Mouse (Mus musculus) limb, embryonic 14.5 days (tissue): ENCODE measurements around the gene Xrcc6. TPM values are rescaled to one million over a fixed set of nuclear protein-coding genes. Genes with fewer than 3 reads are reported as not detected.

Experiments
- ATAC-seq: fragments of 200-750 bp; cut with Nextera tagmentation; 2 replicates; pipeline ENCODE4 v1.8.0; 2017; ENCODE audit warnings: low read depth, moderate number of reproducible peaks, moderate TSS enrichment; ENCODE audit not compliant: low FRiP score
- DNase-seq: peaks from one replicate; pipeline ENCODE4 v3.0.0-alpha.2; 2015; ENCODE audit warnings: low spot score
- H3K27ac ChIP-seq: fragments of 300-500 bp; sonication (generic); replicated peaks from 2 replicates; pipeline ENCODE4 v1.5.1; 2014; ENCODE audit warnings: low read depth, mild to moderate bottlenecking, low read length, moderate library complexity, mixed read lengths
- H3K27me3 ChIP-seq: fragments of 300-500 bp; sonication (generic); 2 replicates; pipeline ENCODE4 v1.6.1; 2014; ENCODE audit warnings: low read length, mixed read lengths; ENCODE audit not compliant: control insufficient read depth, insufficient read depth
- H3K36me3 ChIP-seq: fragments of 300-500 bp; sonication (generic); 2 replicates; pipeline ENCODE4 v1.6.1; 2014; ENCODE audit warnings: mild to moderate bottlenecking, low read length, moderate library complexity, mixed read lengths; ENCODE audit not compliant: control insufficient read depth, insufficient read depth
- H3K4me1 ChIP-seq: fragments of 300-500 bp; sonication (generic); 2 replicates; pipeline ENCODE4 v1.6.1; 2014; ENCODE audit warnings: antibody characterized with exemption, low read length, mixed read lengths; ENCODE audit not compliant: control insufficient read depth, insufficient read depth
- H3K4me2 ChIP-seq: fragments of 300-500 bp; sonication (generic); replicated peaks from 2 replicates; pipeline ENCODE4 v1.6.1; 2014; ENCODE audit warnings: low read depth, mild to moderate bottlenecking, low read length, moderate library complexity; ENCODE audit not compliant: severe bottlenecking
- H3K4me3 ChIP-seq: fragments of 300-500 bp; sonication (generic); replicated peaks from 2 replicates; pipeline ENCODE4 v1.5.1; 2014; ENCODE audit warnings: low read length
- H3K9ac ChIP-seq: fragments of 300-500 bp; sonication (generic); 2 replicates; pipeline ENCODE4 v1.6.1; 2014; ENCODE audit warnings: mild to moderate bottlenecking, low read depth, low read length, moderate library complexity; ENCODE audit not compliant: severe bottlenecking
- H3K9me3 ChIP-seq: fragments of 300-500 bp; sonication (generic); 2 replicates; pipeline ENCODE4 v1.6.1; 2016; ENCODE audit warnings: low read length; ENCODE audit not compliant: control insufficient read depth
- POLR2A ChIP-seq: fragments of 200-500 bp; IDR thresholded peaks from 2 replicates; pipeline ENCODE4 v1.8.0; 2012; ENCODE audit warnings: inconsistent platforms, mild to moderate bottlenecking, moderate library complexity, borderline replicate concordance; ENCODE audit not compliant: insufficient read depth, insufficient read length; ENCODE audit errors: extremely low read depth
- WGBS: fragments of 180-500 bp; shearing (Covaris S2); extraction: QIAGEN DNeasy Blood & Tissue Kit; methylation state at CpG from one replicate; pipeline ENCODE4 v1.1.7; 2014; 5-methylcytosine and 5-hydroxymethylcytosine counted together
- polyA plus RNA-seq, 2 experiments: library from polyadenylated mRNA; depleted of rRNA in 1 of 2; stranded (reverse) in 1 of 2; unstranded in 1 of 2; fragments of >200 nt; fragmentation: Nextera tagmentation in 1 of 2; extraction: Ambion mirVana in 1 of 2; gene quantifications; 2 replicates each; pipeline versions ENCODE4 v1.2.1 to v1.2.3; 2012 to 2014

Xrcc6 gene
- polyA plus RNA-seq, 2 experiments: 37.2 to 71.8 TPM

GRCm38 (mm10) chr15:81980321-81980720 is 7.3 kb upstream of the Xrcc6 start, which contains the start of gene 1700029P11Rik:
1700029P11Rik (plus strand) TSS chr15:81980540.
- Histone ChIP-seq H3K4me1 (no peaks in the 10 kb centered on the region), H3K27me3 (no peaks in the 10 kb centered on the region), H3K9me3 (no peaks in the 10 kb centered on the region), H3K36me3 (no peaks in the 10 kb centered on the region), H3K4me3 (no peak within 1 kb of the TSS), H3K9ac (no peak within 1 kb of the TSS), H3K27ac (no peak within 1 kb of the TSS), H3K4me2 (no peak within 1 kb of the TSS)
- DNase-seq (no peak), ATAC-seq (no peak)
- no peak for TF ChIP-seq POLR2A
- WGBS: 97% methylated on average over 23 of the region's 23 CpGs

- Histone ChIP-seq H3K36me3 (no peaks in the 10 kb centered on the region), H3K4me2 (no peak overlapping the region), H3K9me3 (no peaks in the 10 kb centered on the region), H3K4me3 (no peak overlapping the region), H3K4me1 (no peaks in the 10 kb centered on the region), H3K27ac (no peak overlapping the region), H3K27me3 (no peaks in the 10 kb centered on the region), H3K9ac (no peak overlapping the region)
- whole genome bisulfite sequencing: 47% methylated on average over 1 of the region's 1 CpGs
- no peak for TF ChIP-seq POLR2A
- no peak for ATAC-seq
- no peak for DNase-seq
Measured at GRCm38 (mm10) chr15:81982173-81982572, 5.5 kb upstream of the Xrcc6 start.

- 56% methylated on average over 2 of the region's 2 CpGs for WGBS
- H3K27me3 ChIP-seq: no peaks in the 10 kb centered on the region
- no peak for TF ChIP-seq POLR2A
- no peaks in the 10 kb centered on the region for H3K36me3 ChIP-seq
- no peak overlapping the region for H3K27ac ChIP-seq
- no peak overlapping the region for H3K9ac ChIP-seq
- H3K4me1 ChIP-seq: no peaks in the 10 kb centered on the region
- no peak overlapping the region for H3K4me2 ChIP-seq
- no peak for DNase-seq
- no peak for ATAC-seq
- no peak overlapping the region for H3K4me3 ChIP-seq
- no peaks in the 10 kb centered on the region for H3K9me3 ChIP-seq
Measured at GRCm38 (mm10) chr15:81985267-81986161, 2.1 kb upstream of the Xrcc6 start.

GRCm38 (mm10) chr15:81989371-81990062 is 1.9 kb downstream of the Xrcc6 start:
- Histone ChIP-seq H3K4me2 (no peak overlapping the region), H3K27me3 (no peaks in the 10 kb centered on the region), H3K4me1 (no peaks in the 10 kb centered on the region), H3K36me3 (peaks cover 14% of the 10 kb centered on the region), H3K9me3 (no peaks in the 10 kb centered on the region), H3K27ac (no peak overlapping the region), H3K4me3 (no peak overlapping the region), H3K9ac (no peak overlapping the region)
- ATAC-seq (peak; percentile 82), DNase-seq (peak; percentile 92)
- TF ChIP-seq POLR2A: no peak
- 51% methylated on average over 11 of the region's 11 CpGs for WGBS

GRCm38 (mm10) chr15:81990549-81990948 is 2.9 kb downstream of the Xrcc6 start:
- DNase-seq: no peak

More at GRCm38 (mm10) chr15:81990549-81990948, 2.9 kb downstream of the Xrcc6 start:
- no peak overlapping the region for H3K4me2 ChIP-seq
- no peaks in the 10 kb centered on the region for H3K27me3 ChIP-seq
- no peaks in the 10 kb centered on the region for H3K4me1 ChIP-seq
- peaks cover 24% of the 10 kb centered on the region for H3K36me3 ChIP-seq
- no peak for ATAC-seq
- no peak overlapping the region for H3K9ac ChIP-seq
- H3K27ac ChIP-seq: no peak overlapping the region
- H3K9me3 ChIP-seq: no peaks in the 10 kb centered on the region
- WGBS: 54% methylated on average over 7 of the region's 7 CpGs
- TF ChIP-seq POLR2A: no peak
- H3K4me3 ChIP-seq: no peak overlapping the region
